Mouse (Mus musculus): ENCODE data around the gene Mnat1.

The Mnat1 gene

GRCm38 (mm10) chr12:73231552-73231951 lies 108.0 kb downstream of the Mnat1 start:
- no peak for DNase-seq (ENCODE audit: low read depth)

DNA sequence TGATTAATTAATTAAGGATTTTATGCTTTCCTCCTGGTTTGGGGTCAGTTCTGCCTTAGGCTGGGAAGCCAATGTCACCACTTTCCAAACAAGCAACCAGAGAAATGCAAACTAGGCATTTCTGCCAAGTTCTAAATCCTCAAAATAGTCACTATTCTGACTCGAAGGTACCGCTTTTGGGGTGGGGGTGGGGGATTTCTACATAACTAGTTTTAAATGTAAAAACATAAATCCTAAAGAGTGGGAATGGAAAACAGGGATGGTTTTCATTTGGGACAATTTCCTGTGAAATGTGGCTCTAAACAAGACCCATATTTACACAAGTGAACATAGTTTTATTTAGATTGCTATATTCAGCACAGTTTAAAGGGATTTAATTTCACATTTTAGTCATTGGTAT lies 109.1 kb downstream of the Mnat1 start:
- DNase-seq (ENCODE audit: low read depth): no peak

DNA sequence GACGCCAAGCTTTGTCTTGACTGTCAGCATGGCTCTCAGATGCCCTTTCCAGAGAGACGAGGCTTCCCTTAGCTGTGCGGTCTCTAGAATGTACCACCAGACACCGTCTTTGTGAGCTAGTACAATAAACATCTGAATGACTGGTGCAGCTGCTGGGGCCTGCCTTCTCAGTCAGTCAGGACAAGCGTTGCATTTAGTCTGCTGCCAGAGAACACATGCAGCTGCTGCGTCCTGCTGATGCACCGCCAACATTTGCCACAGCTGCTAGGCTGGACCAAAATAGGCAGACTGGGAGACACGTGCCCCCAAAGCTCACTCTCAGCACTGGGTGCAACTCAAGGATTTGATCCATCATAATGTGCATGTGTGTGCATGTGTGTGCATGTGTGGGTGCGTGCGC lies 118.4 kb downstream of the Mnat1 start:
- no peak for DNase-seq (ENCODE audit: low read depth)

GRCm38 (mm10) chr12:73245687-73246086 lies 122.2 kb downstream of the Mnat1 start:
- no peak for DNase-seq (ENCODE audit: low read depth)

DNA sequence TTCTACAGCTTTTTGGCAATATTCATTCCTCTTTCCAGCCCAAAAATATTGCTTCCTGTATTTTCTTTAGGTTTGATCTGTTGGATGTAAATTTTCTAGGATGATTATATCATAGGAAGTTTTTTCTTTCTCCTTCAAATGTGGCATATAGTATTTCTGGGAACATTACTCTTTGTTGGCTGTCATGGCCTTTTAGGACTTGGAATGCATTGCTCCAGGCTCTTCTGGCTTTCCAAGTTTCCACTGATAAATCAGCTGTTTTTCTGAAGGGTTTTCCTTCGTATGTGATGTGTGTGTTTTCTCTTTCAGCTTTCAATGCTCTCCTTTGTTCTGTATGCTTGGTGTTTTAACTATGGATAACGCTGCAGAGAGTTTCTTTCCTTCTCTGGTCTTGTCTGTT lies 131.5 kb downstream of the Mnat1 start:
- DNase-seq (ENCODE audit: low read depth): no peak

- no peak for DNase-seq (ENCODE audit: low read depth)
Observed at GRCm38 (mm10) chr12:73259269-73259668, 135.8 kb downstream of the Mnat1 start.

GRCm38 (mm10) chr12:73260339-73260738 lies 136.8 kb downstream of the Mnat1 start:
- DNase-seq (ENCODE audit: low read depth): no peak

DNA sequence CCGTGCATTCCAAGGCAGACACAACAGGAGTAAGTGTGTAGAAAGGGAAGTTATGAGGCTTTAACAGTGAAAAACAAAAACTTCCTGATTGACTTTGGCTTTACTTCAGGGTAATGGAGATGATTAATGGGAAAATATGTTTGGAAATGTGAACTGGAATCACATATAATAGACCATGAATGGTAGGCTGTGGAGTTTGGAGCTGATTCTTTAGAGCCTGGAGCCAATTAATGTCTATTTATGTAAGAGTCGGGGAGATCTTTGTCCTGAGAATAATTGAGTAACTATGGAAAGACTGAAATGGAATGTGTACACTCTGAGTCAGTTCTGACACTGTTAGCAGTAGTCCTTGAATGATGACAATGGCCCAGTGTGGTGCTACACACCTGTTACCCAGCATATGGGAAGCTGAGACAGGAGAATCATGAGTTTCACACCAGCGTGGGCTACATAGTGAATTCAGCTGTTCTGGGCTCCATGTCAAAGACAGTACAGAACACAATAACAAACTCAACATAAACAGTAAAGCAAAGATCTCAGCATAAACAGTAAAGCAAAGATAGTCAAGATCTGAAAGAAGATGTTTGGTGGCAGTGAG lies 142.0 kb downstream of the Mnat1 start:
- no peak for DNase-seq (ENCODE audit: low read depth)

DNA sequence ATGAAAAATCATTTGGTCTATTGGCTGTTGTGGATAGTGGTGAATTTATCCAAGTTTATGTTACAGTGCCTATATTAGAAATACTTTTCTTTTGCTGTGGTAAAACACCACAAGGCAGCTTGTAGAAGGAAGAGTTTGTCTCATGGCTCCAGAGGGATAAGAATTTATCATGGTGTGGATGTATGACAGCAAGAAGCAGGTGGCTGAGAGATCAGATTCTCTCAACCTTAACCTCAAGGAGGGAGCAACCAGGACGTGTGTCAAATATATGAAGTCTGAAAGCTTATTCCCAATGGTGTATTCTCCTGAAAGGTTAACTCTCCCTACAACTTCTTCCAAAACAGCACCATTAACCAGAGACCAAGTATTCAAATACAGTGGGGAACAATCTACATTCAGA lies 143.1 kb downstream of the Mnat1 start:
- DNase-seq (ENCODE audit: low read depth): no peak

DNA sequence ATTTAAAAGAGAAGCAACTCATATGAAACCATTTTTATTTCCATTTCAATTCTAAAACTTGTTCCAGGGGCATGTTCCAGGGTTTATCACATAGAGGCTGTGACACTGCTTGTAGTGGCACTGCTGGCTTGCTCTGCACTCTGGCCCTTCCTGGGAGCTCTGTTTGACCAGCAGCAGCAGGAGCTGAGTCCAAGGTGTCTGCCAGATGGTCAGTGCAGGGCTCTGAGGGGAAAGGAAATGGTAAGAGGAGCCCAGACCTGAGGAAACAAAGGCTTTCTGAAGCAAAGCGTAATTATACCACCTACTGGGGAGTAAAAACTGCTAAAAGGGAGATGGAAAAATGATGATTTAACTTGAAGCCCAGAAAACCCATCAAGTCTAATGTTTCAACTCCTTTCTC lies 145.0 kb downstream of the Mnat1 start:
- no peak for DNase-seq (ENCODE audit: low read depth)

GRCm38 (mm10) chr12:73269531-73269930 lies 146.0 kb downstream of the Mnat1 start:
- DNase-seq (ENCODE audit: low read depth): no peak

- no peak for DNase-seq (ENCODE audit: low read depth)
Observed at GRCm38 (mm10) chr12:73269933-73270332, 146.4 kb downstream of the Mnat1 start.

- DNase-seq (ENCODE audit: low read depth): no peak
Observed at GRCm38 (mm10) chr12:73274921-73275320, 151.4 kb downstream of the Mnat1 start.

- DNase-seq (ENCODE audit: low read depth): peak; percentile 86
Observed at GRCm38 (mm10) chr12:73286287-73287092, 163.0 kb downstream of the Mnat1 start, which contains the start of the genes Trmt5 and Slc38a6. Gene Trmt5, minus strand, starts transcription at chr12:73286710. Gene Slc38a6, plus strand, starts transcription at chr12:73286779.

DNA sequence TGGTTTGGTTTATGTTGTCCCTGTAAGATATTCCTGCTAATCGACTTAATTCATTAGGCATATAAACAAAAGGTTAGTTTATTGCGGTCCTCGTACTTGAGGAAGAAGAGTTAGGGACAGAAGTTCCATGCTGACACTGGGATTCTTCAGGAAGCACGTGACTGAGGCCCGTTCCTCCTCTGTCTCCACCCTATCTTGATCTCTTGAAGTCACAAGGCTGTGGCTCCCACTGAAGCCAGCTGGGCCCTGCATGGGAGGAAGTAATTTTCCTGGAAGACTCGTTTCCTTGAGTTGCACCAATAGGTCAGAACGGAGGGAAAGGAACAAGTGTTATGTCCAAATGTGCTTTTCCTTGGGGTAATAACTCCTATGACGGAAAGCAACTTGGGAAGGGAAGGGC lies 164.1 kb downstream of the Mnat1 start:
- DNase-seq (ENCODE audit: low read depth): no peak

- DNase-seq (ENCODE audit: low read depth): no peak
Observed at GRCm38 (mm10) chr12:73288626-73289025, 165.1 kb downstream of the Mnat1 start.

- DNase-seq (ENCODE audit: low read depth): no peak
Observed at GRCm38 (mm10) chr12:73294884-73295283, 171.4 kb downstream of the Mnat1 start.

DNA sequence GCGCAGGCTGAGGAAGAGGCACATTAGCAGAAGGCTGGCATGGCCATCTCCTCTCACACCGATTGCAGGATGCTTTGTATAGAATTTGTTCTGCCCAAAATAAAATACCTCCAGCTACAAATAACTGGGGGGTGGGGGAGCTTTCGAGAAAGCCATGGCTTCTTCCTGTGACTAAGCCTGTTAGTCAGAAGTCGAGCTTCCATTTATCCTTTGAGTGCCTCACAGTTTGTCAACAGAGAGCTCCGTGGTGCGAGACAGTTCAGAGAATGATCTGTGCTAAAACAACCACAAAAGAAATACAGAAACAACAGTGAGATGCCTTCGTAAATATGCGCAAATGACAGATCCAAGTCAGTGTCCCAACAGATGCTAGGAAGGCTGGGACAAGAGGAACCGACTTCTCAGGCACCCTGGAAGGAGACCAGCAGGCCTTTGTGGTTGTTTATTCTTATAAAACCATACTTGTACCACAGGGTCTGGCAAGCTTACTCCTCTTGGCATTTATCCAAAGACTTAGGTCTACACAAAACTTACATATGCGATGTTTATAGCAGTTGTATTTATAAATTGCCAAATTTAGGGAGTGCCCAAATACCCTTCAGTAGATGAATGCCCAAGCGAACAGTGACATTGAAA lies 172.1 kb downstream of the Mnat1 start:
- DNase-seq (ENCODE audit: low read depth): no peak

- DNase-seq (ENCODE audit: low read depth): no peak
Observed at GRCm38 (mm10) chr12:73298621-73299020, 175.1 kb downstream of the Mnat1 start.

GRCm38 (mm10) chr12:73300531-73300930 lies 177.0 kb downstream of the Mnat1 start:
- no peak for DNase-seq (ENCODE audit: low read depth)

DNA sequence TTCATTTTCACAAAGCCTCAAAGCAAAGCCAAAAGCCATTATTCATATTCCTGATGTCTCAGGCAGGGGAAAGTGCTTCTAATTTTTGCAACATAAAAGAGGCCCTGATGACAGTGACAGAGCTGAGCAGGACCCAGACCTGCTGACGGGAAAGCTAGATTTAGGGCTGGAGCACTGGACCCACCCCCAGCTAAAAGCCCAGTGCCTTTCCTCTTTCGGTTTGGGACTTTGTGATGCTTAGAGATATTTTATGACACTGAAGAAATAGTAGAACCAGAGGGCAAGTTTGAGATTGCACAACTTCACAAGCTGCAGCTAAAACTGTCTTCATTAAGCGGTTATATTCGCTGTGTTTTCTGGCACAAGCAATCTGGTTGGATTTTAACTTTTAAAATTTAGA lies 181.1 kb downstream of the Mnat1 start:
- DNase-seq (ENCODE audit: low read depth): no peak

DNA sequence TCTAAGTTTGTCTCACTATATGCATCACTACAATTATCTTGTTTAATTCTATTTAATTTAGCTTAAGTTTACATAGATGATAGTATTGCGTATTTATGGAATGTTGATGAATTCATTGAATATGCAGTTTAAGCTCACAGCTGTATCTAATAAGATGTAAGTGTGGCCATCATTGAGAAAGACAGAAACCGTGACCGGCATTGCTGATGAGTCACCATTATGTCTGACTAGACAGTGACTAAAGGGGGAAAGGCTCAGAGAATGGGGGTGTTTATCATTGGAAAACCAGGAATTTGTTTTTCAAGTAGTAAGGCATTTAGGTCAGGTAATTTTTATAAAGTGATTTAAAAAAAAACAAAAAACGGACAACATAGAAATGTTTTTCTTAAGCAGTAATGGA lies 184.2 kb downstream of the Mnat1 start:
- no peak for DNase-seq (ENCODE audit: low read depth)

DNA sequence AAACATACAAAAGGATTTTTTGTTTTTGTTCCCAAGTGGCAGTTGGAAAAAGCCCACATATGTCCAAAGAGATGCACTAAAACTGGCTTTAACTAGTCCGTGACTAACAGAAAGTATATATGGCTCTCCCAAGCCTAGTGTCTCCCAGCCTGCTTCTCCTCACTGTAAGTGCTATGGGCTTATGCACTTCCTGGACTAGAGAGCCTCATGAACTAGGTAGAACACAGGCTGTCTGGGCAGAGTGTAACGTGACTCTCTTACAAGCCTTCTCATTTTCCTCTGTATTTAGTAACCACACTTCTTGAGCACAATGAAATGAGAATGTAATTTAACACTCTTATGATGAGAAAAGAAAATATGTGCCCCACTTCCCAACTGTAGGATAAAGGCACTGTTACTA lies 185.2 kb downstream of the Mnat1 start:
- DNase-seq (ENCODE audit: low read depth): no peak

Measured in c-Kit-positive CD71-positive TER-119-negative erythroid progenitor cells, embryonic 14.5 days (primary cell).